Mouse (Mus musculus): ENCODE measurements around the gene Gm11733.

DNA sequence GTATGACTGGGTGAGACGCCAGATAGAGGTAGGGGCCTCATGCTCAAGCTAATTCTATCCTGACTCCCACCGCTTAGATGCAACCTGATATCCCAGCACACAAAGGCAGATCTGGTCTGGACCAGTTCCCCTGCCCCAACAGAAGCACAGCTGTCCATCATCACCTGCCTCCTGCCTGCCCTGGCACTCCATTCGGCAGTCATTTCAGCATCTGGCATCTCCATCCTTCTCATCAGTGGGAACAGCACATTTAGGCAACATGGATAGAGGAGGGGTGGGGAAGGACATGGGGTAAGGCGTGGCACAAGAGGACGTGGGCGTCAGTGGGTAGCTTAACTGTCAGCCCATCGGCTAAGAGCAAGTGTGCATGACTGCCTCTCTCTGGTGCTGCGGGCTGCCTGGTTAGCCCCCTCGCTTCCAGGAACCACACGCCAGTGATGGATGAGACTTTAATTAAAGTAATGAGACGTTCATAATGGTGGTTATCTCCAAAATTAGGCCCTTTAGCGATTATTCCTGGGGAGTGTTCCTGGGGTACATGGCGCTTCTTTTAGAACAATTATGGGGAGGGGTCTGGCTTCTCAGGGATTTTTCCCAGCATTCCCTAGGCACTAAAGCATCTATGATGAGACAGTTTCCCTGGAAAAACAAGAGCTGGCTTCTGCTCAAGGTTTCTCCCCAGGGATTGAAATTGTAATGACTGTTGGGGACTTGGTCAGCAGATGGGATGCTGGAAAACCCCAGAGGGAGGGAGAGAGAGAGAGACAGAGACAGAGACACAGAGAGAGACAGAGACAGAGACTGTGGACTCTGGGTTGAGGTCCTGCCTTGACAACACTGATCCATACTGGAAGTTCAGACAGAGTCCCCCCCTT, 38.0 kb downstream of the Gm11733 start:
- TF ChIP-seq ZNF384 (IDR thresholded peaks at IDR 0.05; ENCODE audit: low read depth, low read length) (no peak), CTCF (conservative IDR thresholded peaks at IDR 0.05 in 1 of 2, IDR thresholded peaks at IDR 0.05 in 1 of 2; ENCODE audit: low read depth in 2 of 2, low read length in 2 of 2) (no peak), USF1 (IDR thresholded peaks at IDR 0.05; ENCODE audit: low read depth, low read length) (no peak), POLR2AphosphoS2 (IDR thresholded peaks at IDR 0.05; ENCODE audit: low read depth, low read length) (no peak), POLR2A (IDR thresholded peaks at IDR 0.05; ENCODE audit: low read depth, low read length) (no peak), ZC3H11A (IDR thresholded peaks at IDR 0.05; ENCODE audit: low read depth, low read length) (no peak), CHD1 (IDR thresholded peaks at IDR 0.05; ENCODE audit: low read depth, low read length) (no peak), JUND (conservative IDR thresholded peaks at IDR 0.05; ENCODE audit: low read depth, low read length) (no peak), TCF12 (IDR thresholded peaks at IDR 0.05; ENCODE audit: low read depth, low read length) (no peak), MEF2A (IDR thresholded peaks at IDR 0.05; ENCODE audit: borderline replicate concordance, low read depth, low read length) (no peak), NELFE (IDR thresholded peaks at IDR 0.05; ENCODE audit: low read depth, low read length) (no peak), EP300 (IDR thresholded peaks at IDR 0.05; ENCODE audit: low read length) (no peak), MAZ (IDR thresholded peaks at IDR 0.05; ENCODE audit: low read depth, low read length) (no peak)
